Mouse (Mus musculus) embryonic facial prominence, embryonic 14.5 days (tissue): ENCODE results near the gene Zfp945. TPM values are rescaled to one million over a fixed set of nuclear protein-coding genes. Genes with fewer than 3 reads are reported as not detected.
A peak's percentile ranks its signal among the peaks of the same experiment; 100 is the strongest.

ENCODE experiments used
- ATAC-seq: fragments of 200-750 bp; cut with Nextera tagmentation; 2 replicates; pipeline ENCODE4 v1.8.0; 2017; ENCODE audit warnings: low read depth, moderate number of reproducible peaks, moderate TSS enrichment
- DNase-seq: peaks from one replicate; pipeline ENCODE4 v3.0.0-alpha.2; 2015; ENCODE audit warnings: low spot score
- H3K27ac ChIP-seq: fragments of 300-500 bp; sonication (generic); replicated peaks from 2 replicates; pipeline ENCODE4 v1.5.1; 2014; ENCODE audit warnings: low read depth, mild to moderate bottlenecking, low read length, moderate library complexity
- H3K27me3 ChIP-seq: fragments of 300-500 bp; sonication (generic); replicated peaks from 2 replicates; pipeline ENCODE4 v1.6.1; 2014; ENCODE audit warnings: low read length; ENCODE audit not compliant: control insufficient read depth, insufficient read depth
- H3K36me3 ChIP-seq: fragments of 300-500 bp; sonication (generic); 2 replicates; pipeline ENCODE4 v1.6.1; 2014; ENCODE audit warnings: low read length, mixed read lengths; ENCODE audit not compliant: control insufficient read depth, insufficient read depth
- H3K4me1 ChIP-seq: fragments of 300-500 bp; sonication (generic); 2 replicates; pipeline ENCODE4 v1.6.1; 2014; ENCODE audit warnings: antibody characterized with exemption, low read length; ENCODE audit not compliant: control insufficient read depth, insufficient read depth
- H3K4me2 ChIP-seq: fragments of 300-500 bp; sonication (generic); 2 replicates; pipeline ENCODE4 v1.6.1; 2014; ENCODE audit warnings: low read depth, mild to moderate bottlenecking, low read length, moderate library complexity, mixed read lengths
- H3K4me3 ChIP-seq: fragments of 300-500 bp; sonication (generic); 2 replicates; pipeline ENCODE4 v1.5.1; 2014; ENCODE audit warnings: low read depth, mild to moderate bottlenecking, low read length
- H3K9ac ChIP-seq: fragments of 300-500 bp; sonication (generic); 2 replicates; pipeline ENCODE4 v1.6.1; 2014; ENCODE audit warnings: low read depth, mild to moderate bottlenecking, low read length, moderate library complexity, mixed read lengths
- H3K9me3 ChIP-seq: fragments of 300-500 bp; sonication (generic); 2 replicates; pipeline ENCODE4 v1.6.1; 2016; ENCODE audit warnings: low read length; ENCODE audit not compliant: control insufficient read depth
- WGBS: fragments of 180-500 bp; shearing (Covaris S2); extraction: QIAGEN DNeasy Blood & Tissue Kit; methylation state at CpG from one replicate; pipeline ENCODE4 v1.1.7; 2014; 5-methylcytosine and 5-hydroxymethylcytosine counted together
- polyA plus RNA-seq: library from polyadenylated mRNA; unstranded; fragments of >200 nt; fragmentation: Nextera tagmentation; extraction: Ambion mirVana; gene quantifications from 2 replicates; pipeline ENCODE4 v1.2.1, GENCODE M21; 2014

Zfp945 gene
- polyA plus RNA-seq, 1 experiment from 2014 or later: 20.5 TPM

DNA sequence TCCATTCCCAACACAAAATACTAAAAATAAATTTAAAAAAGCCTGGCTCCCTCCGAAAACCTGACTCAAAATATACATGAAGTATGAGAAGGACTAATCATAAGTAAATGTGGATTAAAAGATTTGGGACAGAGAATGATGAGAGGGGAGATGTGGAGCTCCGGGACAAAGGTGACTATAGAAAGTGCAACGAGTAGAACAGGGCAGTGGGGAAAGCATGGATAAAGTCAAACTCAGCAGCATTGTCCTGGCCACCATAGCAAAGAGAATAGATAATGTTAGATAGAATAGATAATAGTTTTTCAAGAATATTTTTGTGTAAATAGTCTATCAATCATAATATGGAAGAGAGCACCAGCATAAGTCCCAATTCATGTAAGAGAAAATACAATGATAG, 48.7 kb downstream of the Zfp945 start:
- peak overlapping the region; percentile 85 for H3K9ac ChIP-seq
- ATAC-seq: no peak

DNA sequence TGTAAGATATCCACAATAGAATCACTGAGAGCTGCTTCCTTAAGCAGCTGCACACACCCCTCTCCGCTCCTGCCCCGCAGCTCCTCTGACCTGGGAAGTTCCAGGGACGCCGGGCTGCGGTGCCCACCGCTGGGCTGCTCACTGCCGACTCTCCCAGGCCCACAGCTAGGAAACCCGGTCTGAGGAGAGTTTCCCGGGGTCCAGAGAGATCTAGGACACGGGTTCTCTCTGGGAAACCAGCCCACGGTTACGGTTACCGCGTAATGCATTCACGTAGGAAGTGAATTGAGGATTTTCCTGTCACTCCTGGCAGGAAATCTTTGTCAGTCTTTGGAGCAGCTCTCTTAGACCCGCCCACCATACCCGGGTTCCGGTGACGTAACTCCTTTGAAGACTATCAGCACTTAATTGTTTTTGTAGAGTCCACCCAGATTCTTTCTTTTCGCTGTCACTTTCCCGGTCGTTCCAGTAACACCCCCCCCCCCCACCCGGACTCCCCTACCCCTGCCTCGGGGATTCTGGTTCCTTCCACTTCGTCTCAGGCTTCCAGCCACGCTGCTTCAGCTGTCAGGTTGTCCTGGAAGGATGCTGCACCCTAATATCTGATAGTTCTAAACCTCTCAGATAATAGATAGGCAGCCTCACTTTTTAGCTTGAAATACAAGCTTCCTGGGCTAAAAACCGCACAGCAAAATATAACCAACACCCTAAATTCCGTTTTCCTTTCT, 49.3 kb downstream of the Zfp945 start:
- Histone ChIP-seq H3K27ac (peak overlapping the region; percentile 92), H3K4me1 (no peaks in the 10 kb centered on the region), H3K9me3 (no peaks in the 10 kb centered on the region), H3K36me3 (no peaks in the 10 kb centered on the region; the same call in 1 of the 2 replicates), H3K4me2 (peak overlapping the region; percentile 56), H3K4me3 (peak overlapping the region; percentile 69), H3K9ac (peak overlapping the region; percentile 85), H3K27me3 (no peaks in the 10 kb centered on the region)
- 2% methylated on average over 28 of the region's 28 CpGs for WGBS
- DNase-seq (peak; percentile 94), ATAC-seq (peak; percentile 97)

More for the DNA sequence above, 48.7 kb downstream of the Zfp945 start:
- Histone ChIP-seq H3K4me3 (peak overlapping the region; percentile 69), H3K27ac (no peak overlapping the region), H3K36me3 (no peaks in the 10 kb centered on the region; the same call in 1 of the 2 replicates), H3K4me2 (peak overlapping the region; percentile 56), H3K27me3 (no peaks in the 10 kb centered on the region), H3K4me1 (no peaks in the 10 kb centered on the region), H3K9me3 (no peaks in the 10 kb centered on the region)
- WGBS: 71% methylated on average over 3 of the region's 3 CpGs
- DNase-seq: no peak

GRCm38 (mm10) chr17:22799707-22800106, 67.2 kb downstream of the Zfp945 start:
- no peak overlapping the region for H3K27ac ChIP-seq
- H3K4me3 ChIP-seq: no peak overlapping the region
- H3K36me3 ChIP-seq: no peaks in the 10 kb centered on the region
- no peaks in the 10 kb centered on the region for H3K4me1 ChIP-seq
- peaks cover 7% of the 10 kb centered on the region; the same call in 1 of the 2 replicates for H3K9me3 ChIP-seq
- H3K9ac ChIP-seq: no peak overlapping the region
- H3K4me2 ChIP-seq: no peak overlapping the region
- ATAC-seq: no peak
- H3K27me3 ChIP-seq: no peaks in the 10 kb centered on the region
- no peak for DNase-seq
- WGBS: 77% methylated on average over 2 of the region's 2 CpGs

Other genes with a start within 250 kb of the Zfp945 start
- gene Vmn2r113, start 75.8 kb upstream of the Zfp945 start, polyA plus RNA-seq: not detected in 2 replicates
- not detected in 2 replicates for gene Vmn2r-ps130, start 194.0 kb upstream of the Zfp945 start, polyA plus RNA-seq